Comparison of ENCODE assay signal across 8 mouse cellular contexts in genomic region chr17:80726821-80727220, GRCm38 (mm10). TPM values are rescaled to one million over a fixed set of nuclear protein-coding genes. Genes with fewer than 3 reads are reported as not detected.
A peak's percentile ranks its signal among the peaks of the same experiment; 100 is the strongest.
DNase-seq lines count a peak whose midpoint lies in the region; ATAC-seq lines count a peak whose summit lies in the region.

No protein-coding gene starts in this region.

- peaks cover 12% of the 10 kb centered on the region for H3K4me1 ChIP-seq in erythroblast, embryonic 14.5 days (ENCODE audit: control insufficient read depth)
- peaks cover 57% of the 10 kb centered on the region for H3K4me1 ChIP-seq in heart, embryonic 15.5 days (replicated peaks)
- peaks cover 53% of the 10 kb centered on the region for H3K4me1 ChIP-seq in midbrain, embryonic 13.5 days (replicated peaks)

- H3K36me3 ChIP-seq in erythroblast, embryonic 14.5 days (ENCODE audit: control insufficient read depth) = no peaks in the 10 kb centered on the region
- H3K36me3 ChIP-seq in heart, embryonic 15.5 days = no peaks in the 10 kb centered on the region
- no peaks in the 10 kb centered on the region for H3K36me3 ChIP-seq in midbrain, embryonic 13.5 days

- peaks cover 30% of the 10 kb centered on the region for H3K27me3 ChIP-seq in erythroblast, embryonic 14.5 days (ENCODE audit: control insufficient read depth)
- H3K27me3 ChIP-seq in heart, embryonic 15.5 days = no peaks in the 10 kb centered on the region
- no peaks in the 10 kb centered on the region for H3K27me3 ChIP-seq in midbrain, embryonic 13.5 days

- no peak for ATAC-seq in erythroblast, adult 5-6 weeks (replicated peaks; ENCODE audit: low FRiP score, poor library complexity, severe bottlenecking)
- no peak for ATAC-seq in heart, embryonic 15.5 days (replicated peaks; ENCODE audit: insufficient number of reproducible peaks, insufficient read depth, low FRiP score, low read depth)
- ATAC-seq in midbrain, embryonic 13.5 days = no peak

- DNase-seq in embryo, embryonic 10.5 days (ENCODE audit: low spot score) = peak; percentile 34
- peak; percentile 65 to 73 for DNase-seq in kidney, postnatal 36 days
- no peak for DNase-seq in thymus, adult 18-20 months
- DNase-seq in layer of hippocampus, adult 9-11 months = no peak

- 11% methylated on average over 8 of the region's 8 CpGs for WGBS in heart, embryonic 15.5 days
- WGBS in midbrain, embryonic 13.5 days = 12% methylated on average over 8 of the region's 8 CpGs

- H3K4me2 ChIP-seq in heart, embryonic 15.5 days = peak overlapping the region; percentile 84
- H3K4me2 ChIP-seq in midbrain, embryonic 13.5 days (replicated peaks) = peak overlapping the region; percentile 72

- peak overlapping the region; percentile 96 for H3K9ac ChIP-seq in heart, embryonic 15.5 days
- H3K9ac ChIP-seq in midbrain, embryonic 13.5 days (replicated peaks) = peak overlapping the region; percentile 96

- no peaks in the 10 kb centered on the region for H3K9me3 ChIP-seq in erythroblast, embryonic 14.5 days (ENCODE audit: control insufficient read depth, low read length)
- no peaks in the 10 kb centered on the region for H3K9me3 ChIP-seq in heart, embryonic 15.5 days (replicated peaks)
- H3K9me3 ChIP-seq in midbrain, embryonic 13.5 days = no peaks in the 10 kb centered on the region

- H3K27ac ChIP-seq in heart, embryonic 15.5 days = peak overlapping the region; percentile 97
- peak overlapping the region; percentile 95; the same call in 1 of the 2 replicates for H3K27ac ChIP-seq in midbrain, embryonic 13.5 days

- H3K4me3 ChIP-seq in erythroblast, embryonic 14.5 days (replicated peaks) = peak overlapping the region; percentile 67
- peak overlapping the region; percentile 86 for H3K4me3 ChIP-seq in heart, embryonic 15.5 days
- peak overlapping the region; percentile 97 for H3K4me3 ChIP-seq in midbrain, embryonic 13.5 days (replicated peaks)

RNA-seq across cellular contexts. Expression of gene Map4k3, which starts 1.5 kb away (rescaled TPM):
- 0.02 TPM in 1 of 2 replicates, not detected in the other for polyA plus RNA-seq in erythroblast, embryonic 14.5 days (2012)
- 0.38 and 1.3 TPM in 2 replicates for total RNA-seq in erythroblast, adult 5-6 weeks (2015; ENCODE audit: low replicate concordance)
- total RNA-seq in erythroblast, adult 5-6 weeks (2017; ENCODE audit: low replicate concordance) = 0.60 and 1.4 TPM in 2 replicates
- 17.9 and 19.1 TPM in 2 replicates for polyA plus RNA-seq in heart, embryonic 15.5 days (2015; fragmentation: Nextera tagmentation; extraction: Ambion mirVana)
- polyA plus RNA-seq in midbrain, embryonic 13.5 days (2015; fragmentation: Nextera tagmentation; extraction: Ambion mirVana) = 22.6 and 23.5 TPM in 2 replicates

Comparison
In these comparisons a context has a peak if more than half of its experiments do, and no peak if none do; other contexts are left out.
1. DNase-seq: peak in embryo, embryonic 10.5 days (single experiment) and kidney, postnatal 36 days (2 of 2); none in thymus, adult 18-20 months (0 of 2) and layer of hippocampus, adult 9-11 months (single experiment).
2. RNA of gene Map4k3, which starts 1.5 kb away (polyA plus RNA-seq): 22.6 to 23.5 TPM in midbrain, embryonic 13.5 days and 17.9 to 19.1 TPM in heart, embryonic 15.5 days; 0.02 TPM in erythroblast, embryonic 14.5 days; every median in the first group is over 10 times any median in the second.
3. Peak in every context shown above with its lines, with median percentiles within 50 percentile points of each other: H3K4me3 ChIP-seq.